Mouse (Mus musculus) cerebellum, adult 9-11 months (tissue): ENCODE results near the gene Cd68.
"Not testable (repeated sequence)": the region's sequence is repeated elsewhere in the genome, so short reads cannot be mapped to it uniquely, and the experiment has no call there.

Experiments
- DNase-seq: peaks from one replicate; pipeline ENCODE4 v3.0.0; 2022

The Cd68 gene

DNA sequence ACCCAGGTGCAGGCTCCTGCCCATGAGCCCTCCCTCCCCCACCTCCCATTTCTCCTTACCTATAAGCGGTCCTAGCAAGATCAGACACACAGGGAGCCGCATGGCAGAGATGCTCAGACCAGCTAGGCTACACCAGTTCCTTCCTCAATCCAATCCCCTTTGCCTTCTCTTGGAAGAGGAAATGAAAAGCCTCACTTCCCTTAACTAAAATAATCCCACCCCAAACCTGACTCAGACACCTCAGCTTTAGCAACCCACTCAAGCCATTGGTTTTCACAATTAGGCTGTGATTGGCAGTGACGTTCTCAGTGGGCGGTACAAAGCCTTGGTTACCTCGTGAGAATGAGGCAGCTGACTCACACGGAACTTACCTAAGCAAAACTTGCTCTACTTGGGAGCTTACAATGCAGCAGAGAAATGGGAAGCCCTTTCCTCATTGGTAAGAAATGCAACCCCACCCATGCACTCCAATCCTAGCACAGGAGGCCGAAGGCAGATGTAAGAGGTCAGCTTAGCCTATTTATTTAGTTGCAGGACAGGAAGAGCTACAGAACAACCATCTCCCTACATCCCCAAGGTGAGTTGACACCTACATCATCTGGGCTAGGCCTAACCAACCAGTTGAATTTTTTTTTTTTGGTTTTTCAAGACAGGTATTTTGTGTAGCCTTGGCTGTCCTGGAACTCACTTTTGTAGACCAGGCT is at the start of gene Cd68:
Gene Cd68, minus strand, starts transcription at position 193 of the 704 bp plus-strand sequence.
- DNase-seq = peak; percentile 34

GRCm38 (mm10) chr11:69715482-69715881 is 49.5 kb upstream of the Cd68 start:
- no peak for DNase-seq

DNA sequence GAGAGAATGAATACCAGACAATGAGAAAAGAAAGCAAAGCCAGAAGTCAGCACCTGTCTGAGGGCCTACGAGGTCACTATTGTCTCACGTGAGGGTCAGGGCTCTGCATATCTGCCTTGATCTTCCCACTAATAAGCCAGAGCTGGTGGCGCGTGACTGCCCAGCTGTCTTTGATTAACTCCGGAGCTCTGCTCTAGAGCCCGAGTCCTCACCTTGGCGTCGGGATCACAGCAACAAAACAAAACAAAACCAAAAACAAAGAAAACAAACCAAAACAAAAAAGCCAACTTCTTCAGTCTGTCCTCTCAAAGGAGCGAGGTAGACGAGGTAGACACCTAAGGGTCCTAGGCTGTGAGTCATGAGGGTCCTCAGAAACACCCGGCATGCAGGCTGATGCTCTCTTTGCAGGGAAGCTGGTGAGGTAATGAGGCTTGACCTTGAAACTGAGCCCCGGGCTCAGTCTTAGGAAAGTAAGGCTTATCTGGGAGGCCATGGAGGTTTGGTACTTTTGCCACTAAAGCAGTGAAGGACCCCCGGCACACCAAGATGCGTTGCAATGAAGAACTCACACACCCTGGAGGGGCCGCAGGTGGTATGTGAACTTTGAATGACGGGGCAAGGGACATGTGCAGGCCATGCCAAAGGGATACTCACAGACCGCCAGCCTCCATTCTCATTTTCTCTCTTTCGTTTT is 48.8 kb upstream of the Cd68 start:
- DNase-seq = no peak

DNA sequence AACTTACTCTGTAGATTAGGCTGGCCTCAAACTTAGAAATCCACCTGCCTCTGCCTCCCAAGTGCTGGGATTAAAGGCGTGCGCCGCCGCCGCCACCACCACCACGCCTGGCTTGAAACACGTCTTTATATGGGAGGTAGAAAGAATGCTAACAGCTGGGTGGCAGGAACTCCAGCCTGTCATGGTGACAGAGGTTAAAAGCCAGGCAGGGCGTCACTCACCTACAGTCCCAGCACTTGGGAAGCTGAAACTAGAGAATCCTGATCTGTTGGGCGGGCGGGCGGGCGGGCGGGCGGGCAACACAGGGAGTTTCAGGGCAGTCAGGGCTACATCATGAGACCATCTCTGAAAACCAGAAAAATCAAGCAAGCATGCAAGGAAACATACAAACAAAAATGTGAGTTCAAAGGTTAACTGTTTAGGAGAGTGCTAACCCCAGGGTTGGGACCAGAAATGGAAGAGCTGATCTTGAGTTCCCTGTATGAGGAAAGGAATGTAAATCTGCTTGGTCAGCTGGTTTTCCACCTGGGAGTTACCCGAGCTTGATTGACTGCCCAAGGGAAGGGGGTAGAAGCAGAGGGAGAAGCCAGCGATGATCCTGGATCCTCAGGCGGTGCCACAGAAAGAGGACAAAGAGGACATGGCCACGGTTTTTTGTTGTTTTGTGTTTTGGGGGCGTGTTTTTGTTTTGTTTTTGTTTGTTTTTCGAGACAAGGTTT is 47.2 kb upstream of the Cd68 start:
- DNase-seq = no peak

GRCm38 (mm10) chr11:69711082-69711481 is 45.1 kb upstream of the Cd68 start:
- DNase-seq = no peak

- no peak for DNase-seq
These were observed 44.5 kb upstream of the Cd68 start for GRCm38 (mm10) chr11:69710470-69710869.

- DNase-seq = no peak
These were observed 43.8 kb upstream of the Cd68 start for GRCm38 (mm10) chr11:69709554-69710446.

GRCm38 (mm10) chr11:69708614-69709265 is 42.8 kb upstream of the Cd68 start:
- DNase-seq = peak; percentile 55

- no peak for DNase-seq
These were observed 42.0 kb upstream of the Cd68 start for GRCm38 (mm10) chr11:69707873-69708381.

DNA sequence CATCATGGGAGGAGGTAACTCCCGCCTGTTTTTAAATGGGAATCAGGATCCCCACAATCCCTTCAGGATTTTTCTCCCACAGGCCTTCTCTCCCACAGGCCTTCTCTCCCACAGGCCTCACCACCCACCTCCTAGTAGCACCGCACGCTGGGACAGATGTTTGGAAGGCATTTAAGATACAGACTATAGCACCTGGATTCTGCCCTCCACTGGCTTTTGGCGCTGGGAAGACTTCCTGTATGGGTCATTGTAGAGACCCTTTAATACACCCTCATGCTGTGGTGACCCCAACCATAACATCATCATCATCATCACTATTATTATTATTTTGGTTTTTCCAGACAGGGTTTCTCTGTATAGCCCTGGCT is 41.5 kb upstream of the Cd68 start:
- peak; percentile 58 for DNase-seq

GRCm38 (mm10) chr11:69706775-69707479 is 41.0 kb upstream of the Cd68 start:
- peak; percentile 98 for DNase-seq

DNA sequence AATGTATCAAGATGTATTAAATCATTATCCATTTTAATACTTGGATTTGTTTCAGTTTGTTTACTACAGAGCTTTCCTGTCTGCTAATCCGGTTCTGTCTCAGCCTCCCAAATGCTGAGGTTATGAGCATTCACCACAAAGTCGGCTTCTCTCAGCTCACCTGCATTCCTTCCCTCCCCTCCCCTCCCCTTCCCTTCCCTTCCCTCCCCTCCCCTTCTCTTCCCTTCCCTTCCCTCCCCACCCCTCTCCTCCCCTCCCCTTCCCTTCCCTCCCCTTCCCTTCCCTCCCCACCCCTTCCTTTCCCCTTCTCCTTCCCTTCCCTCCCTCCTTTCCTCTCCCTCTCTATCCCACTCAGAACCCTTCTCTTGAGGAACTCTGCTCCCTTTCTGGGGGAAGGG is 38.7 kb upstream of the Cd68 start:
- no peak for DNase-seq

GRCm38 (mm10) chr11:69703814-69704612 is 38.1 kb upstream of the Cd68 start:
- DNase-seq = no peak

DNA sequence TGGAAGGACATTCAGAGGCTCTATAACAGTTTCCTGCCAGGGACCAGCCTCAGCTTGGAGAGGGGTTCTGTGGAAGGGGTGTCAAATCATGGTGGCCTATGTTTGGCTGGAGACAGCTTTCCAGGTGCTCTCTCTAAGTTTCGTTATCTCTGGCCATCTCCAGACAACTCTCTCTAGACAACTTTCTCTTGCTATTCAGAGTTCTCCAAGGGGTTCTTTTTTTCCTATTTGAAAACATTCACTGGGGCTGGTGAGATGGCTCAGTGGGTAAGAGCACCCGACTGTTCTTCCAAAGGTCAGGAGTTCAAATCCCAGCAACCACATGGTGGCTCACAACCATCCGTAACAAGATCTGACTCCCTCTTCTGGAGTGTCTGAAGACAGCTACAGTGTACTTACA is 37.4 kb upstream of the Cd68 start:
- DNase-seq = not testable (repeated sequence)

DNA sequence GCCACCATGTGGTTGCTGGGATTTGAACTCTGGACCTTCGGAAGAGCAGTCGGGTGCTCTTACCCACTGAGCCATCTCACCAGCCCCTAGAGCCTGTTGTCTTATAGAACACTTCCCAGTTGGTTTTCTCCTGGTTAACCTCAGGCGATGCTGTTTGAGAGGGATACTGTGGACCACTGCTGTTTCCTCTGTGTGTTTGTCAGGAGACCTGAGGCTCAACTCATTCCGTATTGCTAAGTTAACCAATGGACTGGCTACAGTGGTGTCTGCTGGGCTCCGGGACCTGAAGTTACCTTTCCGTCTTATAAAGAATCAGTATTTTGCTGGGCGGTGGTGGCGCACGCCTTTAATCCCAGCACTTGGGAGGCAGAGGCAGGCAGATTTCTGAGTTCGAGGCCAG is 36.9 kb upstream of the Cd68 start:
- not testable (repeated sequence) for DNase-seq

GRCm38 (mm10) chr11:69699595-69699994 is 33.6 kb upstream of the Cd68 start:
- no peak for DNase-seq

GRCm38 (mm10) chr11:69698574-69698973 is 32.6 kb upstream of the Cd68 start:
- no peak for DNase-seq

- no peak for DNase-seq
These were observed 31.4 kb upstream of the Cd68 start for GRCm38 (mm10) chr11:69697396-69697795.

DNA sequence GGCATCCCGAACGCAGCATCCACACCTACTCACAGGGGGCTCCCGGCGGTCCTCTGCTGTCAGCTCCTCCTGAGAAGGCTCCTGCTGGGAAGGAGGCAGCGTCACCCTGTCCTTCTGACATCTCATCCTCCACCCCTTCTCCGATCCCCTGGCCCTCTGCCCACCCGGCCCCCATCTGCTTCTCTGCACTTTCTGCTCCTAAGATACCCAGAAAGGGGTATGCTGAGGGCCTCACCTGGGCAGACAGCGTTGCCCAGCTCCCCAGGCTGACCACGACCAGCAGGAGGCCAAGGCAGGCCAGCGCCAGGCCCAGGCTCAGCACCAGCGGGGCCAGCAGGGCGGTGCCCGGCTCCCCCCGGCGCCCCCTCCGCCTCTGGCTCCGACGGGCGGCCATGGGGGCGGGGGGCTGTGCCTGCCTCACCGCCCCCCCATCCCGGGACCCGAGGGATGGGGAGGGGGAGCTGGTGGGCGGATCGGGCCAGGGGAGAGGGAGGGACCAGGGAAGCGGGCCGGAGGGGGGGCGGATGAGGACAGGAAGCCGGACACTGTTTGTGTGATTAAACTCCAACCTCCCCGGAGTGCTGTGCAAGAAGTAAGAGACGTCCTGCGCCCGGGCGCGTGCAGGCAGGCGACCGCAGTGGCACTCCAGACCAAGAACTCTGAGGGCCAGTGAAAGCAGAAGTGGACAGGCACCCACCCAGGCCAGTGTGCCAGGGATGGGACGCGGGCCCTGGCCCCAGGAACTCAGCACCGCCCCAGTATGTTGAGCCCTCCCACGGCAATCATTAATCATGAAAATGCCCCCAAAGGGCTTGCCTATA is 29.6 kb upstream of the Cd68 start, which contains the start of the genes Tnfsf12 and Tnfsfm13:
Gene Tnfsf12, minus strand, starts transcription at position 489 of the 821 bp plus-strand sequence.
Gene Tnfsfm13, minus strand, starts transcription at position 738 of the 821 bp plus-strand sequence.
- peak; percentile 78 for DNase-seq

GRCm38 (mm10) chr11:69695046-69695360 is 29.1 kb upstream of the Cd68 start:
- no peak for DNase-seq
